Mouse (Mus musculus) olfactory bulb, adult 2 months (tissue): ENCODE measurements at regions not wholly inside any gene's neighbourhood (a gene's known extent, or its start where the extent isn't known, plus 50 kb on each side); places are given as distances from the start of the nearest gene placed in this dataset.

Experiments
- CTCF ChIP-seq: fragments of 200-500 bp; IDR thresholded peaks from 2 replicates; pipeline ENCODE4 v1.5.1; 2012; ENCODE audit warnings: low read depth, mild to moderate bottlenecking, low read length, moderate library complexity; ENCODE audit not compliant: insufficient read depth
- POLR2A ChIP-seq: fragments of 200-500 bp; IDR thresholded peaks from 2 replicates; pipeline ENCODE4 v1.6.1; 2012; ENCODE audit warnings: mild to moderate bottlenecking, low read depth, low read length, moderate library complexity; ENCODE audit not compliant: insufficient read depth

GRCm38 (mm10) chr2:114413013-114413412, 211.7 kb upstream of the Zfp770 start:
- TF ChIP-seq CTCF (no peak), POLR2A (no peak)
